Mouse (Mus musculus): ENCODE data around the gene Kmt5a. TPM values are rescaled to one million over a fixed set of nuclear protein-coding genes. Genes with fewer than 3 reads are reported as not detected.

Gene Kmt5a
- polyA plus RNA-seq, 2 experiments: 70.9 to 101 TPM

DNA sequence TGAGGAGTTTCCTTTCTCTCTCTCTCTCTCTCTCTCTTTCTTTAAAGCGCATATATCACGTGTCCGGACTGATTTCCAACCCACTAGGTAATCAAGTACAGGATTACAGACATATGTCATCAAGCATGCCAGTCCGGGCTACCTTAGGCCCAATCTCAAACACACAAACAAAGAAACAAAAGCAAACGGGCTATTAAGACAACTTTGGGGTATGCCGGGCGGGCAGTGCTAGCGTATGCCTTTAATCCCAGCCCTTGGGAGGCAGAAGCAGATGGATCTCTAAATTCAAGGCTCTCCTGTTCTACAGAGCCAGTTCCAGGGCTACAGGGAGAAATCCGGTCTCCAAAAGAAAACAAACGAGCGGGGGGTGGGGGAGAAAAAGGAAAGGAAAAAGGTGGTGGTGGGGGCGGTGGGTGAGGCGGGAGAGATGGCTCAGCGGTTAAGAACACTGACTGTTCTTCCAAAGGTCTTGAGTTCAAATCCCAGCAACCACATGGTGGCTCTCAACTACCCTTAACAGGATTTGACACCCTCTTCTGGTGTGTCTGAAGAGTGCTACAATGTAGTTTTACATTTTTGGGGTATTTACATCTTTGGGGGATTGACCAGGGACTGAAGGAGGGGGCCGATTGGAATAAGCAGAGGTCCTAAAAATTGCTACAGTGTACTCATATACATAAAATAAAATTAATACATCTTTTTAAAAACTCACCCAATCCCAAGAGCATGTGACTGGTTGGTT, 44.1 kb downstream of the Kmt5a start:
- peak overlapping the region; percentile 88 for H3K9ac ChIP-seq (ENCODE audit: low read depth, low read length, severe bottlenecking)
- no peak for DNase-seq (ENCODE audit: low spot score)
- 9% methylated on average over 15 of the region's 15 CpGs for WGBS
- no peaks in the 10 kb centered on the region for H3K9me3 ChIP-seq (ENCODE audit: control insufficient read depth, low read length)
- peaks cover 8% of the 10 kb centered on the region for H3K4me1 ChIP-seq (ENCODE audit: control insufficient read depth, insufficient read depth, low read length)
- peak overlapping the region; percentile 69 for H3K4me3 ChIP-seq (replicated peaks; ENCODE audit: low read length)
- peak overlapping the region; percentile 52 for H3K4me2 ChIP-seq (replicated peaks; ENCODE audit: low read depth, low read length, severe bottlenecking)
- peak; percentile 51 for ATAC-seq (ENCODE audit: low FRiP score, low read depth)
- H3K27ac ChIP-seq (replicated peaks; ENCODE audit: low read depth, low read length): peak overlapping the region; percentile 100
- no peak for TF ChIP-seq POLR2A (IDR thresholded peaks at IDR 0.05; ENCODE audit: borderline replicate concordance, extremely low read depth, insufficient read depth, insufficient read length)
- H3K27me3 ChIP-seq (ENCODE audit: control insufficient read depth, insufficient read depth, low read length): no peaks in the 10 kb centered on the region
- peaks cover 3% of the 10 kb centered on the region; the same call in 1 of the 2 replicates for H3K36me3 ChIP-seq (ENCODE audit: control insufficient read depth, insufficient read depth, low read length)

DNA sequence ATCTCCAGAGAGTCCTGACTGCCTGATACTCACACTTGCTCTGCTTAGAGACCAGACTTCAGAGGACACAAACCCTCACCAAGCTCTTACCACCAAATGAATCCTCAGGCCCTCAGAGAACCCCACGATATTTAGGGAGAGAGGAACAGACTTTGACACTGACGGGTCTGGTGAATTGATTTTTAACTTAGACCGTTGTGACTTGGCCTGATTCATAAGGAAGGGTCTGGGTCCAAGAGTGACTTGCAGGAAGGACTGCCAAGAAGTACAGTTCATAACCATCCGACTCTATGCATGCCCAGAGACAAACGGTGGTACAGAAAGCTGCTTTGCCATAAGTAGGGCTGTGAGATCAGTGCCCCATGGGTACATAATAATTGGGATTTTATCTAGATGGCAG, 45.9 kb downstream of the Kmt5a start:
- WGBS: 90% methylated on average over 5 of the region's 5 CpGs
- H3K27ac ChIP-seq (replicated peaks; ENCODE audit: low read depth, low read length): no peak overlapping the region

DNA sequence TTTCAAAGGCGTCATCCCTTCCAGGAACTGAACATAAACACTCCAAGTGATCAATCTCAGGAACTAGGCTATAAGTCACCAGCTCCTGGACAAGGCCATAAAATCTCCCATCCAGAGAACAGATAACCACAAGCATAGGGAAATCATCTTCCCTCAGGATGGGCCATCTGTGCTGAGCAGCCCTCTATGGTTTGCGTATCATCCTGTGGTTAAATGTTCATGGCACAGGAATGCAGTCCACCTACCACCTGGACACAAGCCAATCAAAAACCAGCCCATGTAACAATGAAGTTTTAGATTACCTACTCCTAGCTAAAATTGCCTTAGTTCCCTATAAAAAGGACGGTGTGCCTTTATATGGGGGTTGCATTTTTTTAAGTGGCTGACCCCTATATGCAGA, 49.2 kb downstream of the Kmt5a start:
- H3K9me3 ChIP-seq (ENCODE audit: control insufficient read depth, low read length): no peaks in the 10 kb centered on the region
- H3K4me1 ChIP-seq (ENCODE audit: control insufficient read depth, insufficient read depth, low read length): peaks cover 8% of the 10 kb centered on the region
- H3K36me3 ChIP-seq (ENCODE audit: control insufficient read depth, insufficient read depth, low read length): peaks cover 43% of the 10 kb centered on the region
- DNase-seq (ENCODE audit: low spot score) (no peak), ATAC-seq (ENCODE audit: low FRiP score, low read depth) (no peak)
- no peak overlapping the region for H3K4me3 ChIP-seq (replicated peaks; ENCODE audit: low read length)
- H3K27ac ChIP-seq (replicated peaks; ENCODE audit: low read depth, low read length): no peak overlapping the region
- 67% methylated on average over 3 of the region's 3 CpGs for WGBS
- no peak overlapping the region for H3K4me2 ChIP-seq (replicated peaks; ENCODE audit: low read depth, low read length, severe bottlenecking)
- TF ChIP-seq POLR2A (IDR thresholded peaks at IDR 0.05; ENCODE audit: borderline replicate concordance, extremely low read depth, insufficient read depth, insufficient read length): no peak
- no peak overlapping the region for H3K9ac ChIP-seq (ENCODE audit: low read depth, low read length, severe bottlenecking)
- H3K27me3 ChIP-seq (ENCODE audit: control insufficient read depth, insufficient read depth, low read length): no peaks in the 10 kb centered on the region

More for the DNA sequence above, 45.9 kb downstream of the Kmt5a start:
- DNase-seq (ENCODE audit: low spot score): no peak
- Histone ChIP-seq H3K9ac (ENCODE audit: low read depth, low read length, severe bottlenecking) (no peak overlapping the region), H3K27me3 (ENCODE audit: control insufficient read depth, insufficient read depth, low read length) (no peaks in the 10 kb centered on the region), H3K4me1 (ENCODE audit: control insufficient read depth, insufficient read depth, low read length) (peaks cover 8% of the 10 kb centered on the region), H3K4me2 (replicated peaks; ENCODE audit: low read depth, low read length, severe bottlenecking) (no peak overlapping the region), H3K9me3 (ENCODE audit: control insufficient read depth, low read length) (no peaks in the 10 kb centered on the region), H3K4me3 (replicated peaks; ENCODE audit: low read length) (no peak overlapping the region), H3K36me3 (ENCODE audit: control insufficient read depth, insufficient read depth, low read length) (peaks cover 11% of the 10 kb centered on the region)
- ATAC-seq (ENCODE audit: low FRiP score, low read depth): no peak
- no peak for TF ChIP-seq POLR2A (IDR thresholded peaks at IDR 0.05; ENCODE audit: borderline replicate concordance, extremely low read depth, insufficient read depth, insufficient read length)

DNA sequence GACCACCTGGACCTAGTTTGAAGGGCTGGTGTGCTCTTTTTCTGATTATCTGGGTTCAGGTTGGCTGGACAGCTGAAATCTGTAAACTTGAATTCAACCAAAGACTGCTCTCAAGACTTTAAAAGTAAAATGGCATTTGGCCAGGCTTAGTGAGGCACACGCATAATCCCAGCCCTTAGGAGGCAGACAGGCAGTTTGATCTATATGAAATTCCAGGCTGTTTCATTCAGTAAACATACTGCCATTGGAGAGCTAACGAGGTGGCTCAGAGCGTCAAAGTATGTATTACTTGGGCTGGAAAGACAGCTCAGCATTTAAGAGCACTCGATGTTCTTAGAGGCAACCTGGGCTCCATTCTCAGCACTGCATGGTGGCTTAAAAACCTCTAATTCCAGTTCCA, 52.0 kb downstream of the Kmt5a start:
- Histone ChIP-seq H3K36me3 (ENCODE audit: control insufficient read depth, insufficient read depth, low read length) (peaks cover 65% of the 10 kb centered on the region), H3K4me2 (replicated peaks; ENCODE audit: low read depth, low read length, severe bottlenecking) (no peak overlapping the region), H3K27ac (replicated peaks; ENCODE audit: low read depth, low read length) (no peak overlapping the region), H3K9me3 (ENCODE audit: control insufficient read depth, low read length) (no peaks in the 10 kb centered on the region), H3K4me3 (replicated peaks; ENCODE audit: low read length) (no peak overlapping the region), H3K27me3 (ENCODE audit: control insufficient read depth, insufficient read depth, low read length) (no peaks in the 10 kb centered on the region), H3K4me1 (ENCODE audit: control insufficient read depth, insufficient read depth, low read length) (no peaks in the 10 kb centered on the region), H3K9ac (ENCODE audit: low read depth, low read length, severe bottlenecking) (no peak overlapping the region)
- DNase-seq (ENCODE audit: low spot score): no peak
- TF ChIP-seq POLR2A (IDR thresholded peaks at IDR 0.05; ENCODE audit: borderline replicate concordance, extremely low read depth, insufficient read depth, insufficient read length): no peak
- ATAC-seq (ENCODE audit: low FRiP score, low read depth): no peak
- 78% methylated on average over 4 of the region's 4 CpGs for WGBS

DNA sequence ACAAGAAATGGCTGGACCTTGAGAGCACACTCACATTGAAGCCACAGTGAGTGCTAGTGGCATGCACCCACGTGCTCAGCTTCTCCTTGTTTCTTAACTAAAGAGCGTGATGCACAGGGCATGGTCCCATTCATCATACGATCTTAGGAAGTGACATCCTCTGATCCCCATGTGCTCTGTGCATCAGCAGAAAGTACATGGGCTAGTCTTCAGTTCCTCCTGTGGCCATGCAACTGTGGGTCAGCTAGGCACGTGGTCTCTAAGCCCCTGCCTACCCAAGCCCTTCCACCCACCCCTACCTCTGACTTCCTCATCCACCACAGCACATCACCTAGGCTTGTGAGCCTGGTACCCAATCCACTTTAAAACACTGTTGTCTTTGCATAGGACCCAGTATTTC, 52.9 kb downstream of the Kmt5a start:
- H3K27me3 ChIP-seq (ENCODE audit: control insufficient read depth, insufficient read depth, low read length): no peaks in the 10 kb centered on the region
- no peak overlapping the region for H3K9ac ChIP-seq (ENCODE audit: low read depth, low read length, severe bottlenecking)
- no peak for TF ChIP-seq POLR2A (IDR thresholded peaks at IDR 0.05; ENCODE audit: borderline replicate concordance, extremely low read depth, insufficient read depth, insufficient read length)
- H3K36me3 ChIP-seq (ENCODE audit: control insufficient read depth, insufficient read depth, low read length): peaks cover 69% of the 10 kb centered on the region
- no peak overlapping the region for H3K4me2 ChIP-seq (replicated peaks; ENCODE audit: low read depth, low read length, severe bottlenecking)
- H3K9me3 ChIP-seq (ENCODE audit: control insufficient read depth, low read length): no peaks in the 10 kb centered on the region
- no peaks in the 10 kb centered on the region for H3K4me1 ChIP-seq (ENCODE audit: control insufficient read depth, insufficient read depth, low read length)
- no peak overlapping the region for H3K27ac ChIP-seq (replicated peaks; ENCODE audit: low read depth, low read length)
- no peak overlapping the region for H3K4me3 ChIP-seq (replicated peaks; ENCODE audit: low read length)
- ATAC-seq (ENCODE audit: low FRiP score, low read depth) (no peak), DNase-seq (ENCODE audit: low spot score) (no peak)
- WGBS: 81% methylated on average over 4 of the region's 4 CpGs

All from limb, embryonic 14.5 days (tissue).